19 mouse cellular contexts compared by ENCODE assay signal in genomic region chr2:149768027-149768426, GRCm38 (mm10).
"Had no signal": no experiment of that assay in that cellular context is flagged by ENCODE, and none has a peak within 500 bp of the region (broad histone marks: within the 10 kb centered on the region; RNA-seq: fewer than 3 reads in every experiment).

No protein-coding gene starts in this region.

- H3K9ac ChIP-seq: kidney, embryonic 15.5 days; limb, embryonic 13.5 days; liver, embryonic 12.5 days; liver, embryonic 15.5 days; stomach, embryonic 15.5 days had no signal

- H3K9me3 ChIP-seq: kidney, embryonic 15.5 days; limb, embryonic 10.5 days; limb, embryonic 13.5 days; liver, embryonic 12.5 days; liver, embryonic 15.5 days; stomach, embryonic 15.5 days had no signal

- H3K4me3 ChIP-seq: kidney, embryonic 15.5 days; limb, embryonic 10.5 days; limb, embryonic 13.5 days; liver, embryonic 12.5 days; liver, embryonic 15.5 days; stomach, embryonic 15.5 days had no signal

- H3K27ac ChIP-seq: kidney, embryonic 15.5 days; limb, embryonic 10.5 days; limb, embryonic 13.5 days; liver, embryonic 12.5 days; liver, embryonic 15.5 days; stomach, embryonic 15.5 days had no signal

- H3K4me1 ChIP-seq: kidney, embryonic 15.5 days; limb, embryonic 10.5 days; limb, embryonic 13.5 days; liver, embryonic 12.5 days; liver, embryonic 15.5 days; stomach, embryonic 15.5 days had no signal

- DNase-seq: kidney, adult 11 months; kidney, adult 8-10 months; kidney, postnatal 10 days; kidney, postnatal 36 days; liver; lung, adult 18-20 months; lung, postnatal 14 days; lung, postnatal 4 days; midbrain, embryonic 14.5 days; spleen, adult 18-20 months; thymus, adult 18-20 months; thymus, postnatal 36 days had no signal

- H3K36me3 ChIP-seq: kidney, embryonic 15.5 days; limb, embryonic 10.5 days; limb, embryonic 13.5 days; liver, embryonic 12.5 days; liver, embryonic 15.5 days; stomach, embryonic 15.5 days had no signal

- ATAC-seq: liver, embryonic 12.5 days had no signal

- H3K4me2 ChIP-seq: kidney, embryonic 15.5 days; limb, embryonic 13.5 days; liver, embryonic 12.5 days; liver, embryonic 15.5 days; midbrain, embryonic 11.5 days; stomach, embryonic 15.5 days had no signal

- H3K27me3 ChIP-seq: kidney, embryonic 15.5 days; limb, embryonic 13.5 days; liver, embryonic 12.5 days; liver, embryonic 15.5 days; stomach, embryonic 15.5 days had no signal
